Mouse (Mus musculus): ENCODE measurements at regions not wholly inside any gene's neighbourhood (a gene's known extent, or its start where the extent isn't known, plus 50 kb on each side); places are given as distances from the start of the nearest gene placed in this dataset.

DNA sequence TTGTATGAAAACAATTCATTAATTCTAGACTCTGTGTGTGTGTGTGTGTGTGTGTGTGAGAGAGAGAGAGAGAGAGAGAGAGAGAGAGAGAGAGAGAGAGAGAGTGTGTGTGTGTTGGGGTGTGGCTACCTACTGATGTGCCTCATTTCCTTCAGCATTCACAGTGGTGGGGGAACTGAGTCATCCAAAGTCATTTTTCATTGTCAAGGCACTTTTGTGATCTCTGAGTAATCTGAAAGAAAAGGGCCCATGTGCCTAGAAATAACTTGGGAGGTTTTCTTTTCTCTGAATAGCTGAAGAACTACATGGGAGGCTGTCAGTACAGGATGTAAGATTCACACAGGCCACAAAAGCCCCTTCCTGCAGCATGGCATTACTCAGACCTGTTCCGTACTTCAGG, 159.3 kb upstream of the Pter start:
- H3K4me2 ChIP-seq (ENCODE audit: insufficient read depth, low read depth, poor library complexity, severe bottlenecking) = no peak overlapping the region
- dilution Hi-C loops (cut with MboI; ENCODE audit: extremely low pct_ligation_motif_present, extremely low pct_unique_long_range_greater_than_20kb, low sequenced_read_pairs) = no loop called here

DNA sequence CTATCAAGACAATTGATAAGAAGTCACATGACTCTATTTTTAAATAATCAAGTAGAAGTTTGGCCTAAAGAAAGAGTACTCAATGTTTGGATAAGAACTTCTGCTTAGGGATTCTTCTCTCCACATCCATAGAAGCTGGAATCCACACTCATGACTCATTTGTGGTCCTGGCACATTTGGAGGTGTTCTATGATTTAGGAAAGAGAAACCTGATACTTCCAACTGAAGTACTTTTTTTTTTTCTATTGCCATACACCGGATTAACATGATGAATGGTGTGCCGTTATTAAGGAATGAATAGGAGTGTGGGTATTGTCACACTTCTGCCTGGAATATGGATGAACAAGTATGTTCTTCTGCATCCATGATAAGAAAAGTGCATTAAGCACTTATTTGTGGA, 158.5 kb upstream of the Pter start:
- Histone ChIP-seq H3K4me2 (ENCODE audit: insufficient read depth, low read depth, poor library complexity, severe bottlenecking) (no peak overlapping the region), H3K27ac (ENCODE audit: insufficient read depth, low read depth) (no peak overlapping the region), H3K36me3 (replicated peaks in 1 of 2; ENCODE audit: control insufficient read depth in 1 of 2, insufficient read depth in 1 of 2, low read length in 1 of 2) (no peaks in the 10 kb centered on the region), H3K9me3 (replicated peaks; ENCODE audit: low read length) (no peaks in the 10 kb centered on the region), H3K79me2 (replicated peaks; ENCODE audit: control insufficient read depth, extremely low read depth, insufficient read depth, poor library complexity, severe bottlenecking) (no peaks in the 10 kb centered on the region), H3K4me3 (replicated peaks in 1 of 3; ENCODE audit: low read depth in 2 of 3, low read length in 2 of 3, poor library complexity in 1 of 3) (no peak overlapping the region), H3K4me1 (ENCODE audit: control insufficient read depth in 1 of 2, insufficient read depth in 2 of 2) (no peaks in the 10 kb centered on the region), H3K9ac (ENCODE audit: insufficient read depth, low read depth) (no peak overlapping the region), H3K27me3 (replicated peaks) (no peaks in the 10 kb centered on the region)
- dilution Hi-C loops (cut with MboI; ENCODE audit: extremely low pct_ligation_motif_present, extremely low pct_unique_long_range_greater_than_20kb, low sequenced_read_pairs) = no loop called here
- TF ChIP-seq NRF1 (IDR thresholded peaks at IDR 0.05; ENCODE audit: low read depth, low read length) = no peak
- TF ChIP-seq POLR2AphosphoS2 (IDR thresholded peaks at IDR 0.05; ENCODE audit: low read depth, low read length) = no peak
- no peak for TF ChIP-seq NELFE (IDR thresholded peaks at IDR 0.05; ENCODE audit: low read depth, low read length)
- TF ChIP-seq RCOR1 (conservative IDR thresholded peaks at IDR 0.05; ENCODE audit: low read depth, low read length) = no peak
- no peak for TF ChIP-seq ZNF384 (IDR thresholded peaks at IDR 0.05; ENCODE audit: low read depth, low read length)
- no peak for TF ChIP-seq PAX5 (IDR thresholded peaks at IDR 0.05; ENCODE audit: low read length)
- TF ChIP-seq JUN (IDR thresholded peaks at IDR 0.05; ENCODE audit: insufficient read depth, low read depth, low read length) = no peak
- TF ChIP-seq CHD2 (IDR thresholded peaks at IDR 0.05; ENCODE audit: low read length) = no peak
- no peak for TF ChIP-seq ELF1 (IDR thresholded peaks at IDR 0.05; ENCODE audit: low read depth, low read length)
- no peak for TF ChIP-seq ZMIZ1 (IDR thresholded peaks at IDR 0.05; ENCODE audit: low read depth, low read length)
- no peak for TF ChIP-seq TBP (conservative IDR thresholded peaks at IDR 0.05; ENCODE audit: low read depth, low read length)
- TF ChIP-seq GABPA (IDR thresholded peaks at IDR 0.05; ENCODE audit: insufficient replicate concordance, low read depth, low read length) = no peak
- no peak for TF ChIP-seq MAZ (IDR thresholded peaks at IDR 0.05; ENCODE audit: low read depth, low read length)
- no peak for TF ChIP-seq EP300 (IDR thresholded peaks at IDR 0.05; ENCODE audit: low read length)
- TF ChIP-seq CTCF (conservative IDR thresholded peaks at IDR 0.05 in 1 of 2, IDR thresholded peaks at IDR 0.05 in 1 of 2; ENCODE audit: low read depth in 2 of 2, low read length in 2 of 2) = no peak
- no peak for TF ChIP-seq MAX (IDR thresholded peaks at IDR 0.05; ENCODE audit: low read length)
- TF ChIP-seq ZKSCAN1 (IDR thresholded peaks at IDR 0.05; ENCODE audit: borderline replicate concordance, low read depth, low read length) = no peak
- TF ChIP-seq ETS1 (conservative IDR thresholded peaks at IDR 0.05; ENCODE audit: low read depth, low read length) = no peak
- TF ChIP-seq ZC3H11A (IDR thresholded peaks at IDR 0.05; ENCODE audit: low read depth, low read length) = no peak
- in situ Hi-C loops (cut with MboI; ENCODE audit: low pct_ligation_motif_present, low pct_unique_long_range_greater_than_20kb, low sequenced_read_pairs) = no loop called here
- DNase-seq (ENCODE audit: extremely low read depth) = no peak

More for the DNA sequence above, 159.3 kb upstream of the Pter start:
- Histone ChIP-seq H3K27me3 (replicated peaks) (no peaks in the 10 kb centered on the region), H3K4me3 (replicated peaks in 1 of 3; ENCODE audit: low read depth in 2 of 3, low read length in 2 of 3, poor library complexity in 1 of 3) (no peak overlapping the region), H3K4me1 (ENCODE audit: control insufficient read depth in 1 of 2, insufficient read depth in 2 of 2) (no peaks in the 10 kb centered on the region), H3K27ac (ENCODE audit: insufficient read depth, low read depth) (no peak overlapping the region), H3K36me3 (replicated peaks in 1 of 2; ENCODE audit: control insufficient read depth in 1 of 2, insufficient read depth in 1 of 2, low read length in 1 of 2) (no peaks in the 10 kb centered on the region), H3K9me3 (replicated peaks; ENCODE audit: low read length) (no peaks in the 10 kb centered on the region), H3K9ac (ENCODE audit: insufficient read depth, low read depth) (no peak overlapping the region), H3K79me2 (replicated peaks; ENCODE audit: control insufficient read depth, extremely low read depth, insufficient read depth, poor library complexity, severe bottlenecking) (no peaks in the 10 kb centered on the region)
- in situ Hi-C loops (cut with MboI; ENCODE audit: low pct_ligation_motif_present, low pct_unique_long_range_greater_than_20kb, low sequenced_read_pairs) = no loop called here
- no peak for TF ChIP-seq SIN3A (IDR thresholded peaks at IDR 0.05; ENCODE audit: low read length)
- DNase-seq (ENCODE audit: extremely low read depth) = no peak

All from CH12.LX (cell line).